Mouse (Mus musculus) embryonic facial prominence, embryonic 14.5 days (tissue): Measurements from ENCODE around the gene Wnt3a. TPM values are rescaled to one million over a fixed set of nuclear protein-coding genes. Genes with fewer than 3 reads are reported as not detected.

Experiments
- ATAC-seq: fragments of 200-750 bp; cut with Nextera tagmentation; 2 replicates; pipeline ENCODE4 v1.8.0; 2017; ENCODE audit warnings: low read depth, moderate number of reproducible peaks, moderate TSS enrichment
- DNase-seq: peaks from one replicate; pipeline ENCODE4 v3.0.0-alpha.2; 2015; ENCODE audit warnings: low spot score
- H3K27ac ChIP-seq: fragments of 300-500 bp; sonication (generic); replicated peaks from 2 replicates; pipeline ENCODE4 v1.5.1; 2014; ENCODE audit warnings: low read depth, mild to moderate bottlenecking, low read length, moderate library complexity
- H3K27me3 ChIP-seq: fragments of 300-500 bp; sonication (generic); replicated peaks from 2 replicates; pipeline ENCODE4 v1.6.1; 2014; ENCODE audit warnings: low read length; ENCODE audit not compliant: control insufficient read depth, insufficient read depth
- H3K36me3 ChIP-seq: fragments of 300-500 bp; sonication (generic); 2 replicates; pipeline ENCODE4 v1.6.1; 2014; ENCODE audit warnings: low read length, mixed read lengths; ENCODE audit not compliant: control insufficient read depth, insufficient read depth
- H3K4me1 ChIP-seq: fragments of 300-500 bp; sonication (generic); 2 replicates; pipeline ENCODE4 v1.6.1; 2014; ENCODE audit warnings: antibody characterized with exemption, low read length; ENCODE audit not compliant: control insufficient read depth, insufficient read depth
- H3K4me2 ChIP-seq: fragments of 300-500 bp; sonication (generic); 2 replicates; pipeline ENCODE4 v1.6.1; 2014; ENCODE audit warnings: low read depth, mild to moderate bottlenecking, low read length, moderate library complexity, mixed read lengths
- H3K4me3 ChIP-seq: fragments of 300-500 bp; sonication (generic); 2 replicates; pipeline ENCODE4 v1.5.1; 2014; ENCODE audit warnings: low read depth, mild to moderate bottlenecking, low read length
- H3K9ac ChIP-seq: fragments of 300-500 bp; sonication (generic); 2 replicates; pipeline ENCODE4 v1.6.1; 2014; ENCODE audit warnings: low read depth, mild to moderate bottlenecking, low read length, moderate library complexity, mixed read lengths
- H3K9me3 ChIP-seq: fragments of 300-500 bp; sonication (generic); 2 replicates; pipeline ENCODE4 v1.6.1; 2016; ENCODE audit warnings: low read length; ENCODE audit not compliant: control insufficient read depth
- WGBS: fragments of 180-500 bp; shearing (Covaris S2); extraction: QIAGEN DNeasy Blood & Tissue Kit; methylation state at CpG from one replicate; pipeline ENCODE4 v1.1.7; 2014; 5-methylcytosine and 5-hydroxymethylcytosine counted together
- polyA plus RNA-seq: library from polyadenylated mRNA; unstranded; fragments of >200 nt; fragmentation: Nextera tagmentation; extraction: Ambion mirVana; gene quantifications from 2 replicates; pipeline ENCODE4 v1.2.1, GENCODE M21; 2014

Wnt3a gene
- polyA plus RNA-seq, 1 experiment from 2014 or later: 0.78 TPM

- H3K4me3 ChIP-seq: peak overlapping the region; percentile 100
- WGBS: 38% methylated on average over 3 of the region's 3 CpGs
Observed at GRCm38 (mm10) chr11:59226251-59226650, 64.3 kb downstream of the Wnt3a start.

GRCm38 (mm10) chr11:59225167-59225566 is 65.4 kb downstream of the Wnt3a start:
- H3K9me3 ChIP-seq: no peaks in the 10 kb centered on the region
- peaks cover 10% of the 10 kb centered on the region; the same call in 1 of the 2 replicates for H3K36me3 ChIP-seq
- WGBS: 67% methylated on average over 2 of the region's 2 CpGs
- peak overlapping the region; percentile 82 for H3K4me2 ChIP-seq
- DNase-seq (no peak), ATAC-seq (no peak)
- peaks cover 41% of the 10 kb centered on the region for H3K4me1 ChIP-seq
- no peak overlapping the region; the same call in 1 of the 2 replicates for H3K9ac ChIP-seq
- peak overlapping the region; percentile 100 for H3K4me3 ChIP-seq
- H3K27ac ChIP-seq: no peak overlapping the region
- no peaks in the 10 kb centered on the region for H3K27me3 ChIP-seq

More at GRCm38 (mm10) chr11:59226251-59226650, 64.3 kb downstream of the Wnt3a start:
- peak overlapping the region; percentile 82 for H3K4me2 ChIP-seq
- peaks cover 3% of the 10 kb centered on the region; the same call in 1 of the 2 replicates for H3K36me3 ChIP-seq
- no peak for ATAC-seq
- DNase-seq: no peak
- peak overlapping the region; percentile 100 for H3K9ac ChIP-seq
- peaks cover 37% of the 10 kb centered on the region for H3K4me1 ChIP-seq
- H3K27ac ChIP-seq: no peak overlapping the region; the same call in 1 of the 2 replicates
- no peaks in the 10 kb centered on the region for H3K9me3 ChIP-seq
- no peaks in the 10 kb centered on the region for H3K27me3 ChIP-seq

- Histone ChIP-seq H3K4me2 (peak overlapping the region; percentile 16), H3K36me3 (peaks cover 17% of the 10 kb centered on the region; the same call in 1 of the 2 replicates), H3K4me1 (peaks cover 41% of the 10 kb centered on the region), H3K4me3 (no peak overlapping the region), H3K27me3 (no peaks in the 10 kb centered on the region), H3K9me3 (no peaks in the 10 kb centered on the region), H3K27ac (no peak overlapping the region), H3K9ac (no peak overlapping the region)
- no peak for DNase-seq
- WGBS: 55% methylated on average over 2 of the region's 2 CpGs
- no peak for ATAC-seq
Observed at GRCm38 (mm10) chr11:59224470-59224869, 66.1 kb downstream of the Wnt3a start.

DNA sequence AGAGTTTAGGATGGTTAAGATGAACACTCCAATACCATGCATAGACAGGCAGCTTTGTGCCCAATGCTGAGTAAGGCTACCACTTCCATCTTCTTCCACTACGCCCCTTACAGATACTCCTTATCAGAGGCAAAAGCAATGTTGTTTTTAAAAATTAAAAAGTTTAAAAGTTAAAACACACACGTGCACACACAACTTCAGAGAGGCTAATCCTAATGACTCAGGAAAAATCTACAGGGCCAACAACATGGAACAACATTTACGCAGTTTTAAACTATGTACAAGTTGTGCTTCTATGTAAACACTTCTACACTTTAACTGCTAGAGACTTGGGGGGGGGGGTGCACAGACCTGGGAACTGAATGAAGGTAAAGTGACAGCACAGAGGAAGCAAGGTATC is 66.5 kb downstream of the Wnt3a start:
- H3K36me3 ChIP-seq: peaks cover 18% of the 10 kb centered on the region; the same call in 1 of the 2 replicates
- H3K27me3 ChIP-seq: no peaks in the 10 kb centered on the region
- no peak for DNase-seq
- H3K27ac ChIP-seq: no peak overlapping the region
- no peak overlapping the region for H3K9ac ChIP-seq
- H3K4me3 ChIP-seq: no peak overlapping the region
- peaks cover 41% of the 10 kb centered on the region for H3K4me1 ChIP-seq
- ATAC-seq: no peak
- H3K4me2 ChIP-seq: peak overlapping the region; percentile 16; the same call in 1 of the 2 replicates
- WGBS: 86% methylated on average over 3 of the region's 3 CpGs
- no peaks in the 10 kb centered on the region for H3K9me3 ChIP-seq

- no peak overlapping the region for H3K4me3 ChIP-seq
- H3K27me3 ChIP-seq: no peaks in the 10 kb centered on the region
- 91% methylated on average over 4 of the region's 4 CpGs for WGBS
- H3K9me3 ChIP-seq: no peaks in the 10 kb centered on the region
- peaks cover 35% of the 10 kb centered on the region for H3K4me1 ChIP-seq
- no peak overlapping the region for H3K4me2 ChIP-seq
- DNase-seq (no peak), ATAC-seq (no peak)
- peaks cover 26% of the 10 kb centered on the region; the same call in 1 of the 2 replicates for H3K36me3 ChIP-seq
- H3K9ac ChIP-seq: no peak overlapping the region
- H3K27ac ChIP-seq: no peak overlapping the region
Observed at GRCm38 (mm10) chr11:59222306-59222705, 68.2 kb downstream of the Wnt3a start.

DNA sequence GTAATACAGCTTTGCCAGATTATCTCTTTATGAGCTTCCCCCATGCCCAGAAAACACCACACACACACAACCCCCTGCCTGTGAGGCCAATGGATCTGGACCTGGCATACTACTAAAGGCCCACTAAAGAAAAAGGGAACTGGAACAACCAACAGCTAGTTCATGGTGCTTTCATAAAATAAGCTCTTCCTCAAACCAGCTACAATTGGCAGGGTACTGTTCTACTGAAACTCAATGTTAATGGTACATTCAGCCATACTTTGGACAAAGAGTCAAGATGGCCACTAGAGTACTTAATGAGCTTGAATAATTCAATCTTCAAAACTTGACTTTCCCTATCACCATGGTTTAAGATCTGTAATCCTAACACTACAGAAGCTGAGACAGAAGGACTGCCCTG is 68.9 kb downstream of the Wnt3a start:
- Histone ChIP-seq H3K27ac (no peak overlapping the region), H3K36me3 (peaks cover 26% of the 10 kb centered on the region; the same call in 1 of the 2 replicates), H3K9me3 (no peaks in the 10 kb centered on the region), H3K4me2 (no peak overlapping the region), H3K27me3 (no peaks in the 10 kb centered on the region), H3K4me1 (peaks cover 33% of the 10 kb centered on the region), H3K9ac (no peak overlapping the region), H3K4me3 (no peak overlapping the region)
- ATAC-seq (no peak), DNase-seq (no peak)

DNA sequence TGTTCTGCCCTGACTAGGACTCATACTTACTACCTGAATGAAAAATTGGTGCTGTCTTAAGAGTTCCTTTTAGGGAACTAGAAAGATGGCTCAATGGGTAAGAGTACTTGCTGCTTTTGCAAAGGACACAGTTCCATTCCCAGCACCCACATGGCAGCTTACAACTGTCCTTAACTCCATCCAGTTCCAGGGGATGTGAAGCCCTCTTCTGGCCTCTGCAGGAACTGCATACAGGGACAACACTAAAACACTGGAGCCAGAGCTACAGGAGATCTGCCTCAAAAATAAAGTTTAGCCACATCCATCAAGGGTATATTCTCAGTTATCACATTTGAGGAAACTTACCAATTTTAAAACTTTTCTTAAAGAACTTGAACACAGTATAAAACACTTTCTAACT is 71.5 kb downstream of the Wnt3a start:
- H3K27ac ChIP-seq: no peak overlapping the region
- ATAC-seq (no peak), DNase-seq (no peak)
- H3K9ac ChIP-seq: no peak overlapping the region
- no peak overlapping the region for H3K4me2 ChIP-seq
- H3K36me3 ChIP-seq: peaks cover 30% of the 10 kb centered on the region
- H3K4me1 ChIP-seq: peaks cover 10% of the 10 kb centered on the region
- H3K4me3 ChIP-seq: no peak overlapping the region
- no peaks in the 10 kb centered on the region for H3K27me3 ChIP-seq
- H3K9me3 ChIP-seq: no peaks in the 10 kb centered on the region

GRCm38 (mm10) chr11:59218389-59218998 is 72.1 kb downstream of the Wnt3a start:
- Histone ChIP-seq H3K4me3 (no peak overlapping the region), H3K4me1 (peaks cover 6% of the 10 kb centered on the region), H3K27ac (peak overlapping the region; percentile 16; the same call in 1 of the 2 replicates), H3K36me3 (peaks cover 33% of the 10 kb centered on the region), H3K9me3 (no peaks in the 10 kb centered on the region), H3K9ac (no peak overlapping the region), H3K4me2 (no peak overlapping the region), H3K27me3 (no peaks in the 10 kb centered on the region)
- peak; percentile 87 for DNase-seq
- 76% methylated on average over 4 of the region's 4 CpGs for WGBS
- peak; percentile 58 for ATAC-seq

DNA sequence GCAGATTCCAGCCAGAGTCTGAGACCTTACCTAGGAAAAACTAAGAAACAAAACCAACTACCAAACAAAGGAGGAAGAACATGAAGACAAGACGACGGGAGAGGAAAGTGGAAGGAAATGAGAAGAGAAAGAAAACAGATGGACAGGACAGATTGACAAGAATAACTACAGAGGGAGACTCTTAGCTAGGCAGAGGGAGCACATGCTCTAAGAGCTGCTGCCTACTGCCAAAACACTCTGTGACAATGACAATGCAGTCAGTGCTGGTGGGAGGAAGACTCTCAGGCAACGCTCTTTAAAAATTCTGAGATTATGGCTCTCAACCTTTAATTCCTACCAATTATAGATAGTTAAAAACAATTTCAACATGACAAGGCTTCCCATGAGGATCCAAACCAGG is 73.6 kb downstream of the Wnt3a start:
- no peaks in the 10 kb centered on the region for H3K27me3 ChIP-seq
- ATAC-seq (no peak), DNase-seq (no peak)
- no peaks in the 10 kb centered on the region for H3K9me3 ChIP-seq
- peaks cover 45% of the 10 kb centered on the region for H3K36me3 ChIP-seq
- no peak overlapping the region for H3K4me3 ChIP-seq
- no peak overlapping the region for H3K9ac ChIP-seq
- H3K4me1 ChIP-seq: peaks cover 4% of the 10 kb centered on the region; the same call in 1 of the 2 replicates
- no peak overlapping the region for H3K27ac ChIP-seq
- WGBS: 78% methylated on average over 3 of the region's 3 CpGs
- no peak overlapping the region for H3K4me2 ChIP-seq
